Mouse (Mus musculus) kidney, adult 8-10 months (tissue): ENCODE measurements around the gene 1810062G17Rik.

Experiments used
- DNase-seq, 2 experiments: peaks; one replicate each; pipeline ENCODE4 v3.0.0; 2022

Gene 1810062G17Rik

DNA sequence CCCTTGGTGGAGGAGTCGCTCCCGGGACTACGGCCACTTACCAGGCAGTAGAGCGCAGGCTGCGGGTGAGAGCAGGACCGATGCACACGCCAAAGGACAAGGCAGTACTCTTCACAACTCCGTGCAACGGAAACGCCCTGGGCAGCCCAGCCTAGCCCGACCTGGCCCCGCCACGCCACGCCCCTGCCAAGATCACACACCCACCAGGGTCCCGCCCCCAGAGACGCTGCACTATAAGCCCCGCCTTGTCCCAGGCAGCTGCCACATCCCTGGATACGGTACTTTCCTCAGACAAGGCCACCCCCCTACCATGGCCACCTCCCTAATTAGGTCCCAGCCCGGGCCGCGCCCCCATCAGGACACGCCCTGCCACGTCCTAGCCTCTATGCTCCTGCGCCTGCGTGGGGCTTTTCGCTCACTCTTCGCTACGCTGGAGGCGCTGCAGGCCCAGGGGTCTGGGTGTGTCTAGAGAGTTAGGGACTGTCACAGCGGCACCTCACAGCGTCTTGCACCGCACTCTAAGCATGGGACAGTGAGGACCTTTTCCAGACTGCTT is at the start of gene 1810062G17Rik, which contains the start of gene Anxa5:
Gene 1810062G17Rik (plus strand): TSS at position 406 of the 556 bp plus-strand sequence.
Gene Anxa5 (minus strand): TSS at position 363 of the 556 bp plus-strand sequence.
- DNase-seq, result peak; percentile 97 to 98

GRCm38 (mm10) chr3:36427386-36427785 is 48.4 kb upstream of the 1810062G17Rik start:
- no peak for DNase-seq

DNA sequence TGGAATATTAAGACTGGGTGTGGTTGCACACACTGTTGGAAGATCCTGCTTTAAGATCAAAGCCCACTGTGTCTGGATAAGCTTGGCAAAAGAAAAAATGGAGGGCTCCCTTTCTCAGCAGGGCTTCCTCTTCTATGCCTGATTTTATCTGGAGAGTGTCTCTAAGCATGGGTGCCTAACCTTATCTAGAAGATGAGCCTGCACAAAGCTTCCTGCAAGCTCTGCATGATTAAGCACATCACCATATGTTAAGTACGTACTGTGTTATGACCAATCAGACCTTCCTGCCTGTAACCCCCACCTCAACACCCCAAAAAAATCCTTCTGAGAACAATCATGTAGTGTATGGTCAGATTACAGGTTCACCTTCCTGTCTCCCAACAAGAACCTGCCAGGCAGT is 45.4 kb upstream of the 1810062G17Rik start:
- DNase-seq, result no peak

- no peak for DNase-seq
These were observed 35.5 kb upstream of the 1810062G17Rik start for GRCm38 (mm10) chr3:36440280-36440679.

DNA sequence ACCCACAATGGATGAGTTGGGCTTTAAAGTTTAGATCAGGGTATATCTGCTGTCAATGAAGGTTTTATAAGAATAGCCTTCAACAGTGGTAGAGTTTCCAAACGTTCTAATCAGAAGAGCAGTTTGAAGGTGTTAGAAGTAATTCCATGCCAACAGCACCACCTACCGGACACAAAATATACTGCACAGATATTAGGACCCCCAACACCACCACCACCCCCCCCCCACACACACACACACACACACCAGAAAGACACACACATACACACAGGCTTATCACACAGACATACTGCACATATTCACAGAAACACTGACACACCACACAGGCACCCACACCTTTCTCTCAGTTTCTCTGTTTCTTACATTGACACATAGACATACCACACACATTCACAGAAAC is 33.3 kb upstream of the 1810062G17Rik start:
- DNase-seq, result peak in 1 of 2 experiments; percentile 27

GRCm38 (mm10) chr3:36446041-36446440 is 29.7 kb upstream of the 1810062G17Rik start:
- no peak for DNase-seq

GRCm38 (mm10) chr3:36446506-36446905 is 29.2 kb upstream of the 1810062G17Rik start:
- no peak for DNase-seq

DNA sequence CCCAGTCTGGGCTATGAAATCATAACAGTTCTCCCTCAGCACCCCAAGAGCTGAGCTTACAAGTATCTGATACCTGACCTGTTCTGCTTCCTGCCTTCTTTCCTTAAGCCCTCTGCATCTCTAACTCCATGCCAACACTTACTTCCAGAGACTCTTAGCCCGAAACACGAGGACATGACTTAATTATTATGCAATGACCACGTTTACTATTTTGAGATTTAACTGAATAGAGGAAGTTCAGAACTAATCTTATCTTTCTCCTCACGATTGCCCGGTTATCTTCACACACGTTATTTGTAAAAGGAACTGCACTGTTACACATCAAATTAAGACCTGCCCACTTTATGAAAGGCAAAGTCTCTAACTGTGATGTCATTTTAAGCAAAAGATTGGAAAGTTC is 28.8 kb upstream of the 1810062G17Rik start:
- no peak for DNase-seq

DNA sequence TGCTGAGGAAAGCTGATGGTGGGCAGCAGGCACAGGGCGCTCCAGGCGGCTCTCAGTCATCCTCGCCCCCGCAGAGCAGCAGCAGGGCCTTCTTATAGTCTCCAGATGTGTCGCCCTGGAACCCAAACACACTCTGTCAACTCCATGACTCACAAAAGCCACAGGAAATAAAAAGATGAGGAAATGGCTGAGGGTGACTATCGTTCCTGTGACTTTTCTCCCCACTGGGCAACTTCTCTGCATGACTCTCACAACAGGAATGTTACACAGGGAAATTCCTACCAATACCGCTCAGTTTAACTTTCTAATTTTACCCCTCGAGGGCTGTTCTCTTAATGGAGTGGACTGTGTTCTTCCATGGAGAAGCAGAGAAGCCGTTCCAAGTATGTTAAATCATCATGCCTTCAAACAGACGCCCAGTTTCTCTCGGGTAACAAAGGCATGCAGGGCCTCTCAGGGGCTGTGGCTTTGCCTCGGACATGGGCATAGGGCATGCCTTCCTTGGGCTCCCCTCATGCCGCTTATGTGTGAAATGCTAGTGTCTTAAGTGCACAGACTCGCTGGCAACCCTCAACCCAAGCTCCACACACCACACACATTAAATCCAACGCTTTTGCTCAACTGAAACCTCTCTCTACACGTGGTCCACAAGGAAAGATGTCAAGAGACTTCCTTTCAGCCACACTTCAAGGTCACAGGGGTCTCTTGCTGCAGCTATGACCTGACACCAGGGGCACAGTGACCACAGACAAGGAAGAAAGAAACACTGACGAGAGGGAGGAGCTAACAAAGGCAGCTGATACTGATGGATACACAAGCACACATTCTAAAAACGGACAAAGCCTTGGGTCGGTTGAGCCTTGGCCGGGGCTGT is 26.2 kb upstream of the 1810062G17Rik start:
- DNase-seq, result no peak

- DNase-seq, result no peak
These were observed 23.2 kb upstream of the 1810062G17Rik start for GRCm38 (mm10) chr3:36452502-36452901.

GRCm38 (mm10) chr3:36455124-36455523 is 20.6 kb upstream of the 1810062G17Rik start:
- no peak for DNase-seq

DNA sequence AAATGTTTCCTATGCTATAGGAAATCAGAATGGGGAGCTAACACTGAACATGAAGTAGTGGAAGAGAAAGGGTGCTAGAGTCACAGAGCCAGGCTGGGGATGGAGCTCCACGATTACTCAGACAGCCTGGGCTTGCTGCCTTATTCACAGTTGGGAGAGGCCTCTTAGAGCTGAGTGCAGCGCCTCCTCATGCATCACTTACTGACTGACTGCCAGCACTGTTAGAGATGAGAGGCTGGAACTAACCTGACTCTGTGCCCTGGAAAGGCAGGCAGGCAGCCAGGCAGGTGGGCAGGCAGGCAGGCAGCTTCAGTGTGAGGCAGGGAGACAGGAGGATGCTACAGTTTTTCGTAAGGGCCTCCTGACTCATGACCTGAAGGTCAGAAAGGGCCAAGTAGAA is 20.2 kb upstream of the 1810062G17Rik start:
- no peak for DNase-seq

- no peak for DNase-seq
These were observed 15.0 kb upstream of the 1810062G17Rik start for GRCm38 (mm10) chr3:36460717-36461116.

GRCm38 (mm10) chr3:36461819-36462218 is 13.9 kb upstream of the 1810062G17Rik start:
- DNase-seq, result no peak

DNA sequence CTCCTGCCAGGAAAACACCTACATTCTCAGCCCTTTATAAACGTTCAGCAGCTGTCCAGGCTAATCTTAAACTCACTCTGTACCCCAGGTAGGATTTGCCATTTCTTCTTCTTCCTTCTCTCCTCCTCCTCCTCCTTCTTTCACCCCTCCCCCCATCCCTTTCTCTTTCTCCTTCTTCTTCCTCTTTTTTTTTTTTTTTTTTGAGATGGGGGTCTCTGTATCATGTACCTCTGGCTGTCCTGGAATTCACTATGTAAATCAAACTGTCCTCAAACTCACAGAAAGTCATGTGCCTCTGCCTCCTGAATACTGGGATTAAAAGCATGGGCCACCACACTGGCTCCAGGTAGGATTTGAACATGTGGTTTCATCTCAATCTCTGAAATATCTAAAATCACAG is 13.4 kb upstream of the 1810062G17Rik start:
- DNase-seq, result no peak

DNA sequence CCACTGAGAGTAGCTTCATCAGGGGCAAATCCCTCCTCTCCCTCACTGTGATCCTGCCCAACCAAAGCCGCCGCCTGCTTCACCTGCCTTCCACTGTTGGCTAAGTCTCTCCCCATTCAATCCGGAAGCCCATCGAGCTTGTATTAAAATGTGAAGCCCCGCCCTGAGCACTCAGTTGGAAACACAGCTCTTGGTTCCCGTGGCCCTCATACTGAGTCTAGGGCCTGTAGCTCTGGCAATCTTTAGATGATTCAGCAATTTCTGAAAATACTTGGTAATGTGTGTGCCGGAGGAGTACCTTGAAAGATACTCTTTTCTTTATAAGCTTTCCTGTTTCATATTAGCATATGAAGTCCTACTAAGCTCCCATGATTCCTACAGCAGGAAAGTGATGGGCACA is 10.2 kb upstream of the 1810062G17Rik start:
- no peak for DNase-seq

- no peak for DNase-seq
These were observed 8.1 kb upstream of the 1810062G17Rik start for GRCm38 (mm10) chr3:36467632-36468031.

- DNase-seq, result no peak
These were observed 6.9 kb upstream of the 1810062G17Rik start for GRCm38 (mm10) chr3:36468871-36469270.

DNA sequence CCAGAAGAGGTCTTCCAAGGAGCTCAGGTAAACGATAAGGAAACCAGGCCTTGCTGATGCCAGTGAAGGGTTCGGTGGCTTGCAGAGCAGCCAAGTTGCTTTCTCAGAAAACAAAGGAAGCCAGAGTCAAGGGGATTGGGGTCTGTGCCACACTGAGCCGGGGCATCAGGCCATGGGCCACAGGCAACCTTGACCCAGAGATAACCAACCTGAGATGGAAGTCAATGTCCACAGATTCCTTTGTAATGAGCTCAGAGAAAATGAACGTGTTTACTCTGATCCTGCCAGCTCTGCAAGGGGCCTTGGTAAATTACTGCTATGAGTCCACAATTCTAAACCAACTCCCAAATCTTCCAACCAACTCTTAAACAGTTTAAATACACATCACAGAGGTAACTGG is 3.9 kb upstream of the 1810062G17Rik start:
- no peak for DNase-seq

GRCm38 (mm10) chr3:36473222-36473621 is 2.5 kb upstream of the 1810062G17Rik start:
- DNase-seq, result no peak

GRCm38 (mm10) chr3:36474421-36474820 is 1.3 kb upstream of the 1810062G17Rik start:
- DNase-seq, result no peak

- DNase-seq, result peak; percentile 45
These were observed 726 bp upstream of the 1810062G17Rik start for GRCm38 (mm10) chr3:36474938-36475483.

GRCm38 (mm10) chr3:36476261-36477155 is 771 bp downstream of the 1810062G17Rik start:
- DNase-seq, result no peak
